Mouse (Mus musculus) thymus, adult 2 months (tissue): ENCODE data around the gene Irs3.

Source experiments
- CTCF ChIP-seq: fragments of 200-500 bp; IDR thresholded peaks from 2 replicates; pipeline ENCODE4 v1.5.1; 2012; ENCODE audit warnings: mild to moderate bottlenecking, control low read depth, low read length, moderate library complexity, borderline replicate concordance; ENCODE audit not compliant: control insufficient read depth, poor library complexity, insufficient read depth; ENCODE audit errors: extremely low read depth
- POLR2A ChIP-seq: fragments of 200-500 bp; IDR thresholded peaks from 2 replicates; pipeline ENCODE4 v1.6.1; 2012; ENCODE audit warnings: mild to moderate bottlenecking, low read length, control low read depth, moderate library complexity; ENCODE audit not compliant: control insufficient read depth, poor library complexity, insufficient read depth; ENCODE audit errors: extremely low read depth

DNA sequence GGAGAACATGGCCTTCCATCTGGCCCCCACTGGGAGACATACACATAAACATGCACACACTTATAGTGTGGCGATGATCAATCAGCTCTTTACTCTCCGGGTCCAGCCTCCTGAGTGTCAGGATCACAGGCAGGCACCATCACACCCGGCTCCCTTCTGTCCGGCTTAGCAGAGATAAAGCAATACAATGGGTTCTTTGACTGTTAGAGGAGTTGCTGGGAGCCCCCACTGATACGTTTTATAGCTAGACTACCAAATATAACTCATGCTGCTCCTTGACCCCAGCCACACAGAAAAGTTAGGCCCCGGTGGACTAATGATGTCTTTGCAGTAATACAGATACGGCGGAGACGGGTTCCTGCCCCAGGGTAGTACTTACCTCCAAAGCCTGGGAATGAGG lies 17.5 kb upstream of the Irs3 start:
- TF ChIP-seq POLR2A (no peak), CTCF (no peak)
